Mouse (Mus musculus) liver, embryonic 13.5 days (tissue): ENCODE data around the gene Dyrk2. TPM values are rescaled to one million over a fixed set of nuclear protein-coding genes. Genes with fewer than 3 reads are reported as not detected.

ENCODE experiments used
- ATAC-seq: fragments of 200-750 bp; cut with Nextera tagmentation; 2 replicates; pipeline ENCODE4 v1.8.0; 2017; ENCODE audit warnings: low read depth, mild to moderate bottlenecking, moderate number of reproducible peaks, moderate library complexity
- DNase-seq: peaks from one replicate; pipeline ENCODE4 v3.0.0; 2022
- H3K27ac ChIP-seq: fragments of 300-500 bp; sonication (generic); 2 replicates; pipeline ENCODE4 v1.5.1; 2015; ENCODE audit warnings: moderate library complexity, mild to moderate bottlenecking, inconsistent platforms
- H3K27me3 ChIP-seq: fragments of 300-500 bp; sonication (generic); 2 replicates; pipeline ENCODE4 v1.6.1; 2015; ENCODE audit warnings: mild to moderate bottlenecking, inconsistent platforms
- H3K36me3 ChIP-seq: fragments of 300-500 bp; sonication (generic); 2 replicates; pipeline ENCODE4 v1.6.1; 2015; ENCODE audit warnings: mild to moderate bottlenecking, inconsistent platforms
- H3K4me1 ChIP-seq: fragments of 300-500 bp; sonication (generic); replicated peaks from 2 replicates; pipeline ENCODE4 v1.6.1; 2015; ENCODE audit warnings: inconsistent platforms
- H3K4me2 ChIP-seq: fragments of 300-500 bp; sonication (generic); 2 replicates; pipeline ENCODE4 v1.6.1; 2015; ENCODE audit warnings: inconsistent platforms, mild to moderate bottlenecking, moderate library complexity
- H3K4me3 ChIP-seq: fragments of 300-500 bp; sonication (generic); replicated peaks from 2 replicates; pipeline ENCODE4 v1.5.1; 2015; ENCODE audit warnings: mild to moderate bottlenecking, inconsistent platforms
- H3K9ac ChIP-seq: fragments of 300-500 bp; sonication (generic); 2 replicates; pipeline ENCODE4 v1.6.1; 2015; ENCODE audit warnings: mild to moderate bottlenecking, inconsistent platforms
- H3K9me3 ChIP-seq: fragments of 300-500 bp; sonication (generic); replicated peaks from 2 replicates; pipeline ENCODE4 v1.6.1; 2016; ENCODE audit warnings: inconsistent platforms
- WGBS: fragments of 180-500 bp; shearing (Covaris S2); methylation state at CpG from one replicate; pipeline ENCODE4 v1.1.7; 2015; ENCODE audit not compliant: insufficient replicate concordance; 5-methylcytosine and 5-hydroxymethylcytosine counted together
- polyA plus RNA-seq: library from polyadenylated mRNA; unstranded; fragments of >200 nt; fragmentation: Nextera tagmentation; extraction: Ambion mirVana; gene quantifications from 2 replicates; pipeline ENCODE4 v1.2.1, GENCODE M21; 2015

Dyrk2 gene
- polyA plus RNA-seq, 1 experiment from 2014 or later: 1.9 TPM

DNA sequence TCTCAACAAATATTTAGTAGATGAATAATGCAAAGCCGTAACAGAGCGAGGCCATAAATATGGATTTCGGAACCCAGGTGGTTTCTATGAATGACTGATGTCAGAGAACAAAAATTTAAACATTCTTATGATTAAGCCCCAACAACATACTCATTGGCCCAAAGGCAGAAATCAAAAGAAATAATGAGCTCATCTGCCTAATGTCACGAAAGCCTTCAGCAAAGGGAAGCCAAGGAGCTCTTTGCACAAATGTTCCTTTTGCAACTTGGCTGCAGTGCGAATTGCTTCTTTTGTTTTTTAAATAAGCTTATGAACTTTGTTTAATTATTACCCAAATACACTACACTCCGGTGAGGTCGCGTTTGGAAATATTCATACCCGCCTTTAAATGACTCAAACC is 29.4 kb downstream of the Dyrk2 start:
- DNase-seq (no peak), ATAC-seq (no peak)
- H3K27ac ChIP-seq: no peak overlapping the region
- no peak overlapping the region for H3K4me3 ChIP-seq
- no peak overlapping the region for H3K4me2 ChIP-seq
- no peaks in the 10 kb centered on the region for H3K36me3 ChIP-seq
- no peaks in the 10 kb centered on the region for H3K27me3 ChIP-seq
- no peak overlapping the region for H3K9ac ChIP-seq
- no peaks in the 10 kb centered on the region for H3K4me1 ChIP-seq
- WGBS: 77% methylated on average over 9 of the region's 9 CpGs
- no peaks in the 10 kb centered on the region for H3K9me3 ChIP-seq

DNA sequence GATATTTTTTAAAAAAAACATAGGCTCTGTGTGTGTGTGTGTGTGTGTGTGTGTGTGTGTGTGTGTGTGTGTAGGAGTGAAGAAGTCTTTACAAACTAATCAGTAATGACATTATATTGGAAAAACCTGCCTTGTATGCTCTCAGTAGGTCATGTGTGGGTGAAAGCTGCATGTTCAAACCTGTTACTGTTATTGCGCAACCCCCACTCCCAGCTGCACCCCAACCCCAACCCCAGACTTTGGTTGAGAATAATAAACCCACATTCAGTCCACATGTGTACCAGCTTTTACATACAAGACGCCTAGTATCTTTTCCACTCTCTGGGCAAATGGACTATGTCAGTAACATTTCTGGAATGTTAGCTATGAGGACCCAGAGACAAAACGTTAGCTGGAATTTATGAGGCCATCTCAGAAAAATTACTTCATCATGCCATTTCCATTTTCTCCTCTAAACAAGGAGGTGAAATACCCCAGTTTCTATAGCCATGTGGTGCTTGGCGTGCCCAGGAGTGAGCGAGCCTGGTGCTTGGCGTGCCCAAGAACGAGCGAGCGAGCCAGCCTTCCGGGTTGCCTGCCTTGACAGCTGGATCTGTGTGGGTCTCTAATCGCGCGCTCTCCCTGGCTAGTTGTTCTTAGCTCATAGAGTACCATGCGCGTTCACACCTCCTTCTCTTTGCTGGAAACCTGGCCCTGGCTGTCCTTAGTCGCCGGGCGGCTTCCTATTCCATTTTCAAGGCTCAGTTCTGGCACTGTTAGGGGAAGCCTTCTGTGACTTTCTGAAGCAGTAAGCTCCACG is 30.5 kb downstream of the Dyrk2 start:
- WGBS: 79% methylated on average over 19 of the region's 19 CpGs
- no peak overlapping the region for H3K4me2 ChIP-seq
- ATAC-seq (no peak), DNase-seq (no peak)
- H3K27me3 ChIP-seq: no peaks in the 10 kb centered on the region
- H3K36me3 ChIP-seq: no peaks in the 10 kb centered on the region
- H3K4me3 ChIP-seq: no peak overlapping the region
- H3K9ac ChIP-seq: no peak overlapping the region
- no peaks in the 10 kb centered on the region for H3K9me3 ChIP-seq
- no peak overlapping the region for H3K27ac ChIP-seq
- no peaks in the 10 kb centered on the region for H3K4me1 ChIP-seq

DNA sequence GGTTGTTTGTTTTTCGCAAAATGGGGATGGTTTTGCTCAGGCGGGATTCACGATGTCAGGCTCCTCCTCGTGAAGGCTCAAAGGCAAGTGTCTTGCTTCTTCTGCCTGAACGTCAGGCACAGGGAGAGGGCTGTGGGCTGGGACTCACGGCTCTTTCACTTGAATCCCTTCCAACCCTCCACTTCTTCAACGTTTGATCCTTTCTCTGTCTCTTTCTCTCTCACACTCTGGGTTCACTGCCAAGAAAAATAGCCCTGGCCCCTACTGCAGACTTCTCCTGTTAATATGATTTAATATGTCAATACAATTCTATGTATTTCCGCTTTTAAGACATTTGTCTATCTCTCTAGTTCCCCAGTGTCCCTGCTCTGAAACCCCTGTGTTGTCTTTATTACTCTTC is 32.4 kb downstream of the Dyrk2 start:
- WGBS: 60% methylated on average over 8 of the region's 8 CpGs
- H3K27ac ChIP-seq: no peak overlapping the region
- no peak for DNase-seq

DNA sequence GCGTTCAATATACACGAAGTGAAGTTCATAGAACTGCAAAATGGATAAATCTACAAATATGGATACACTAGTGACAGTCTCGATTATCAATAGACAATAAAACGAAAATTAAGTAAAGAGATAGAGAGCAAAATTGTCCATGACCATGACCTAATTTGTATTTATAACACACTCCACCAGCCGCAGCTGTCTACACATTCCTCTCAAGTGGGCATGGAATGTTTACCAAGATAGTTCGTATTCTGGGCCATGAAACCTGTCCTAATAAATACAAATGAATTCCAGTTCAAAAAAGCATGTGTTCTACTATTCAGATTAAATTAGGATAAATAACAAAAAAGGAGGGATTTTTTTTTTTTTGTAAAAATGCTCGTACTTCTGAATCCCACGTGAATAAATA is 38.8 kb downstream of the Dyrk2 start:
- H3K4me3 ChIP-seq: no peak overlapping the region
- H3K27me3 ChIP-seq: no peaks in the 10 kb centered on the region
- ATAC-seq (no peak), DNase-seq (no peak)
- H3K4me1 ChIP-seq: no peaks in the 10 kb centered on the region
- H3K36me3 ChIP-seq: no peaks in the 10 kb centered on the region
- 63% methylated on average over 8 of the region's 8 CpGs for WGBS
- H3K4me2 ChIP-seq: no peak overlapping the region
- H3K27ac ChIP-seq: no peak overlapping the region
- no peak overlapping the region for H3K9ac ChIP-seq
- H3K9me3 ChIP-seq: no peaks in the 10 kb centered on the region

More for the DNA sequence above, 32.4 kb downstream of the Dyrk2 start:
- Histone ChIP-seq H3K9me3 (no peaks in the 10 kb centered on the region), H3K4me2 (no peak overlapping the region), H3K4me3 (no peak overlapping the region), H3K27me3 (no peaks in the 10 kb centered on the region), H3K9ac (no peak overlapping the region), H3K4me1 (no peaks in the 10 kb centered on the region), H3K36me3 (no peaks in the 10 kb centered on the region)
- ATAC-seq: no peak

DNA sequence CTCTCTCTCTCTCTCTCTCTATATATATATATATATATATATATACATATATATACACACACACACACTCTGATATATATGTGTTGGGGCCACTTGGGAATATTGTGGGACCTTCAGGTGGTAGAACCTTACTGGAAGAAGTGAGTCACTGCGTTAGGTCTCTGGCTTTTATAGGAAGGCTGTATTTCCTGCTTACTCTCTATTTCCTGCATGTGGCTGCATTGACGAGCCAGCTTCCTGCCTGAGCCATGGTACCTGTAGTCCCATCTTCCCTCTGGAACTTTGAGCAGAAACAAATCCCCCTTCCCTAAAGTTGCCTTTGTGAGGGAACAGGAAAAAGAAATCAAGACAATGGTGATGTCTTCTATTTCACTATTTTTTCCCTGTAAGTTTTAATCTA is 40.4 kb downstream of the Dyrk2 start:
- 34% methylated on average over 2 of the region's 2 CpGs for WGBS
- Histone ChIP-seq H3K9me3 (no peaks in the 10 kb centered on the region), H3K36me3 (no peaks in the 10 kb centered on the region), H3K27me3 (no peaks in the 10 kb centered on the region), H3K4me3 (no peak overlapping the region), H3K4me2 (no peak overlapping the region), H3K27ac (no peak overlapping the region), H3K4me1 (no peaks in the 10 kb centered on the region), H3K9ac (no peak overlapping the region)
- ATAC-seq (no peak), DNase-seq (no peak)

DNA sequence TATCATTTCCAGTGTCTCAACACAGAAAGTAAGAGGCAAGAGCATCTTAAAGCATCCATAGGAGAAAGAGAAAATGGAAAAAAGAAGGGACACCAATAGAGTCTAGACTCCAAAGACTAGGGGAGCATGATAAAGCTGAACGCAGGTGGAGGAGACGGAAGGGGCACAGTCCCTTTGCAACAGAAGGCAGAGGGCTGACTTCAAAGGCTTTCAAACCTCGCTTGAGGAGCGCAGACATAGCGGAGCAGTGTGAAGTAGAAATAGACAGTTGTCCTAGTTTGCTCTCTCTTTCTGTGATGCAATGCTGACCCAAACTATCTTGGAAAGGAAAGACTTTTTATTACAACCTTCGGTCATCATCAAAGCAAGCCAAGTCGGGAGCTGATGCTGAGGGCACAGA is 42.9 kb downstream of the Dyrk2 start:
- ATAC-seq: no peak
- H3K27me3 ChIP-seq: no peaks in the 10 kb centered on the region

DNA sequence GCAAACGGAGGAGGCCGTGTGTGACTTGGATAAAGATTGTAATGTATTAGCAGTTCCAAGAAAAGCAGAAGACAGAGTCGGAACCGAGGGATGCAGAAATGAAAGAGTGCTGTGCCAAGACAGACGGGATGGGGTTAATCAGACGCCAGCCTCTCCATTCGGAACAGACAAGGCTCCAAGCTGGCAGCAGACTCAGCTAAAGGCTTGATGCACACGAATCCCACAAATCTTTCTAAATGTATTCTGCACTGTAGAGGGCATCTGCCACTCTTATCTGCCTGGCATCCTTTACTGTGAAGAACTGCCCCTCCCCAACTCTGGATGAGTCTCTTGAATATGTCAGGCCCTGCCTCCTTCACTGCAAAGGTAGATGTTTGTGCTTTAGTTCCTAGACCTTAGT is 45.2 kb downstream of the Dyrk2 start:
- no peak for DNase-seq
- H3K4me2 ChIP-seq: no peak overlapping the region
- H3K4me3 ChIP-seq: no peak overlapping the region
- H3K27ac ChIP-seq: no peak overlapping the region
- H3K4me1 ChIP-seq: no peaks in the 10 kb centered on the region
- no peak overlapping the region for H3K9ac ChIP-seq
- 64% methylated on average over 8 of the region's 8 CpGs for WGBS
- no peaks in the 10 kb centered on the region for H3K9me3 ChIP-seq
- H3K36me3 ChIP-seq: no peaks in the 10 kb centered on the region
- H3K27me3 ChIP-seq: no peaks in the 10 kb centered on the region
- ATAC-seq: no peak

More for the DNA sequence above, 42.9 kb downstream of the Dyrk2 start:
- no peak overlapping the region for H3K27ac ChIP-seq
- H3K9me3 ChIP-seq: no peaks in the 10 kb centered on the region
- H3K9ac ChIP-seq: no peak overlapping the region
- no peaks in the 10 kb centered on the region for H3K4me1 ChIP-seq
- no peak overlapping the region for H3K4me3 ChIP-seq
- no peaks in the 10 kb centered on the region for H3K36me3 ChIP-seq
- 80% methylated on average over 7 of the region's 7 CpGs for WGBS
- DNase-seq: no peak
- no peak overlapping the region for H3K4me2 ChIP-seq

DNA sequence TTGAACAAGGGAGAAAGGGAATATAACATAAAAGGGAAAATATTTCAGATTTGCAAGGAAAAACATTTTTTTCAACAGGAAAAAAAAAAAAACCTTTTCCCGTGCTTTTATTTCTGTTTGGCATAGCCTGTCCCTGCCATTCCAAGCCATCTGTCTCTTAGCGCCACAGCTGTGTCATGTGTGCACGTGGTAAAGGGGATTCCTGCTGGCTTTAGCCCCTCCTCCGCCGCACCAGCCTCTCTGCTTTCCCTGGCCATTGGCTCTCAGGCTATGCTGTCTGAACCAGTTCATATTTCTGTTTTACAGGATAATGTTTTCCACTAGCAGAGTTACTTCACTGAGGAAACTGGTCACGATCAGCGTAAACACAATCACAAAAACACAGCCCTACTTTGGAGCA is 49.1 kb downstream of the Dyrk2 start:
- Histone ChIP-seq H3K36me3 (no peaks in the 10 kb centered on the region), H3K27ac (no peak overlapping the region), H3K4me2 (no peak overlapping the region), H3K4me1 (no peaks in the 10 kb centered on the region), H3K27me3 (no peaks in the 10 kb centered on the region), H3K4me3 (no peak overlapping the region), H3K9ac (no peak overlapping the region), H3K9me3 (no peaks in the 10 kb centered on the region)
- 55% methylated on average over 7 of the region's 7 CpGs for WGBS
- ATAC-seq (no peak), DNase-seq (no peak)

DNA sequence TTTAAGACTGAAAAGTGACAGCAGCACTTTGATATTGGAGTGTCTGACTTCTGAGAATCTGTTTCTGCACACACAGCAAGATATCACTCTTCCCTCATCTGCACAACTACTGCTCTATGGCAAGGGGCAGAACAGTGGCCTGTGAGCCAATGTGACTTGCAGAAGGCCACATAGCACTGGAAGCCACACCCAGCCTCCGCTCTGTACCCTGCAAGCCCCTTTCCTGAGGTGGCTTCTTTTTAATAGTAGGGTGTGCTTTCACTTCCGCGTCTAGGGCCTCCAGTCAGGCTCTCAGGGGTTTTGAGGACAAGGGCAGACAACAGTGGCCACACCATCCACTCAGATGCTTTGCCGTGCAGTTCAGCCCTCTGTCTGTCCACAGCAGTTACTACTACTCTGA is 50.2 kb downstream of the Dyrk2 start:
- no peaks in the 10 kb centered on the region for H3K9me3 ChIP-seq
- DNase-seq (no peak), ATAC-seq (0 out of 2 replicates have a peak, but pooled peaks have one; percentile 31)
- no peaks in the 10 kb centered on the region for H3K4me1 ChIP-seq
- no peaks in the 10 kb centered on the region for H3K27me3 ChIP-seq
- WGBS: 64% methylated on average over 4 of the region's 4 CpGs
- no peaks in the 10 kb centered on the region for H3K36me3 ChIP-seq
- H3K4me2 ChIP-seq: no peak overlapping the region
- H3K9ac ChIP-seq: no peak overlapping the region
- no peak overlapping the region for H3K4me3 ChIP-seq
- H3K27ac ChIP-seq: no peak overlapping the region

DNA sequence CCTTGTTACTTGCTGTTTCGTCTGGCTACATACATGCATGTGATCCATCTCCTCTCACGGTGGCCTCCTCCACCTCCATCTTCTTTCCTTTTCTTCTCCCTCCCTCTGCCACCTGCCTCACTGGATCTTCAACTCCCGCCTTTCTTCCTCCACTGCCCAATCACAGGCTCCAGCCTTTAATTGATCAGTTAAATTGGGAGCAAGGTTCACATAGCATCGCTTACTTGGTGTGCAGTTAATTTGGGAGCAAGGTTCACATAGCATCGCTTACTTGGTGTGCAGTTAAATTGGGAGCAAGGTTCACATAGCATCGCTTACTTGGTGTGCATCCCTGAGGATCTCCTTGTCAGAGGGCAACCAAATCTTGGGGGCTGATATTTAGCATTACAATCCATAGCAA is 52.9 kb downstream of the Dyrk2 start:
- no peak for DNase-seq
- WGBS: 77% methylated on average over 6 of the region's 6 CpGs
- ATAC-seq: no peak

DNA sequence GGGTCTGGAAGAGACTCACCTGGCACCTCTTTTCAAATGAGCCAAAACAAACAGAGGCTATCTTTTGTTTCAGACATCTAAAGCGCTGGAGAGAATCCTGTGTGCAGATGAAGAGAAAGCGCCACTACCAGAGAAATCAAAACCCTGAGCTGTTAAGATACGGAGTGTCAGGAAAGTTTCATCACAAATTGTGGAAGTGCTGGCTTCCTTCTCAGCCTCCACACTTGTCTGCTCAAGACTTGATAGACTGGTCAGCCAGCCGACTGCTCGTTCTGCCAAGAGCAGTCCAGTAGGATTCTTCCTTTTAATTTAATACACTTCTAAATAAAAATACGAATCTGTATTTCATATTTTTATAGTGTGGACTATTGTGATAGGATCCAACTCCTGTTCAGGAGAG is 58.1 kb downstream of the Dyrk2 start:
- peaks cover 9% of the 10 kb centered on the region; the same call in 1 of the 2 replicates for H3K4me1 ChIP-seq
- ATAC-seq: no peak
- H3K27ac ChIP-seq: no peak overlapping the region
- no peak overlapping the region for H3K9ac ChIP-seq
- WGBS: 28% methylated on average over 6 of the region's 6 CpGs
- no peaks in the 10 kb centered on the region for H3K27me3 ChIP-seq
- H3K9me3 ChIP-seq: no peaks in the 10 kb centered on the region
- no peak overlapping the region for H3K4me3 ChIP-seq
- no peak overlapping the region for H3K4me2 ChIP-seq
- no peaks in the 10 kb centered on the region for H3K36me3 ChIP-seq
- DNase-seq: no peak

More for the DNA sequence above, 52.9 kb downstream of the Dyrk2 start:
- Histone ChIP-seq H3K9ac (no peak overlapping the region), H3K36me3 (no peaks in the 10 kb centered on the region), H3K27ac (no peak overlapping the region), H3K9me3 (no peaks in the 10 kb centered on the region), H3K4me3 (no peak overlapping the region), H3K27me3 (no peaks in the 10 kb centered on the region), H3K4me2 (no peak overlapping the region), H3K4me1 (no peaks in the 10 kb centered on the region)
